Mouse (Mus musculus) liver, adult 2 months (tissue): ENCODE measurements around the gene Acot2.

Experiments
- CTCF ChIP-seq: fragments of 200-500 bp; IDR thresholded peaks from 2 replicates; pipeline ENCODE4 v1.5.1; 2011; ENCODE audit warnings: low read depth, low read length, control low read depth
- POLR2A ChIP-seq: fragments of 200-500 bp; IDR thresholded peaks from 2 replicates; pipeline ENCODE4 v1.6.1; 2011; ENCODE audit warnings: low read length, control low read depth; ENCODE audit not compliant: insufficient read depth; ENCODE audit errors: extremely low read depth

DNA sequence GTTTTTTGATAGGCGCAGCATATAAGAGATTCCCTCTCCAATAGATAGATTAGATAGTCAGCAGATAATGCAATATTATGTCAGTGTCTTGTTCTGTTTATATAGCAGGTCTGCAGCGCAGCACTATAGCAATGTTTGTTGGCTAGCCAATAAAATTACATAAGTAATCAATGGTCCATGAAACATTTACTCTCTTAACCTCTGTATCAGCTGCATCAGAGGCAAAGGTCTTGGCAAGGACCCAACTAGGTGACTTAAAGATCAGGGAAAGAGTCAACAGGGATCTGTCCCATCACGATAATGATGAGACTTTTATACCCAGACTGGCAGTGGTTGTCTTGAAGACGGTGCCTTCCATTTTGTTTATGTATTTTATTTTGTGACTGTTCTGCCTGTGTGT is 45.2 kb downstream of the Acot2 start:
- no peak for TF ChIP-seq CTCF
- no peak for TF ChIP-seq POLR2A
